Mouse (Mus musculus) layer of hippocampus, postnatal 36 days (tissue): ENCODE data around the gene Nfatc4. TPM values are rescaled to one million over a fixed set of nuclear protein-coding genes. Genes with fewer than 3 reads are reported as not detected.

Experiments used
- total RNA-seq, 2 experiments: library from RNA; stranded (reverse); gene quantifications; 2 replicates each; pipeline ENCODE4 v1.2.3; 2021

Gene Nfatc4
- total RNA-seq, 2 experiments from 2014 or later = 1.2 to 1.9 TPM

Other genes with a start within 250 kb of the Nfatc4 start
- gene Fitm1, start 247.5 kb upstream of the Nfatc4 start, total RNA-seq = not detected
- gene Psme1, start 245.0 kb upstream of the Nfatc4 start, total RNA-seq = 10 to 100 TPM; 50.3 to 50.4 TPM
- 10 to 100 TPM; 46.1 to 50.7 TPM for gene Emc9, start 237.8 kb upstream of the Nfatc4 start, total RNA-seq
- 10 to 100 TPM; 43.2 to 44.6 TPM for gene Psme2, start 232.0 kb upstream of the Nfatc4 start, total RNA-seq
- gene Rnf31, start 231.4 kb upstream of the Nfatc4 start, total RNA-seq = 10 to 100 TPM; 29.5 to 41.0 TPM
- 10 to 100 TPM; 13.9 to 16.2 TPM for gene Irf9, start 219.6 kb upstream of the Nfatc4 start, total RNA-seq
- 1 to 10 TPM in 1 of 2 experiments, under 1 TPM in 1; 0.88 to 1.8 TPM for gene Rec8, start 205.1 kb upstream of the Nfatc4 start, total RNA-seq
- 100 to 1,000 TPM; 108 to 119 TPM for gene Ipo4, start 187.2 kb upstream of the Nfatc4 start, total RNA-seq
- gene Gm49378, start 185.2 kb upstream of the Nfatc4 start, total RNA-seq = 1 to 10 TPM; 5.3 to 5.6 TPM
- 10 to 100 TPM; 43.4 to 44.3 TPM for gene Tm9sf1, start 179.3 kb upstream of the Nfatc4 start, total RNA-seq
- gene Tssk4, start 173.0 kb upstream of the Nfatc4 start, total RNA-seq = 1 to 10 TPM; 1.3 to 1.7 TPM
- gene Mdp1, start 162.6 kb upstream of the Nfatc4 start, total RNA-seq = 10 to 100 TPM; 46.4 to 49.9 TPM
- gene Gmpr2, start 151.2 kb upstream of the Nfatc4 start, total RNA-seq = 10 to 100 TPM; 24.4 to 27.9 TPM
- gene Nedd8, start 151.0 kb upstream of the Nfatc4 start, total RNA-seq = 100 to 1,000 TPM; 328 to 337 TPM
- 10 to 100 TPM; 13.0 to 13.4 TPM for gene Tinf2, start 141.3 kb upstream of the Nfatc4 start, total RNA-seq
- gene Tgm1, start 109.2 kb upstream of the Nfatc4 start, total RNA-seq = under 1 TPM in 1 of 2 experiments, not detected in 1; 0.28 TPM
- 10 to 100 TPM; 42.8 to 43.8 TPM for gene Rabggta, start 100.9 kb upstream of the Nfatc4 start, total RNA-seq
- 10 to 100 TPM; 82.7 to 83.2 TPM for gene Dhrs1, start 77.5 kb upstream of the Nfatc4 start, total RNA-seq
- 10 to 100 TPM; 10.6 to 14.2 TPM for gene Nop9, start 77.5 kb upstream of the Nfatc4 start, total RNA-seq
- gene Cideb, start 64.7 kb upstream of the Nfatc4 start, total RNA-seq = 1 to 10 TPM; 1.2 to 1.6 TPM
- gene Ltb4r2, start 61.7 kb upstream of the Nfatc4 start, total RNA-seq = under 1 TPM; 0.10 to 0.20 TPM
- not detected for gene Ltb4r1, start 57.2 kb upstream of the Nfatc4 start, total RNA-seq
- gene Adcy4, start 39.0 kb upstream of the Nfatc4 start, total RNA-seq = 1 to 10 TPM; 2.5 to 3.2 TPM
- gene Ripk3, start 34.3 kb upstream of the Nfatc4 start, total RNA-seq = 1 to 10 TPM; 1.1 to 1.9 TPM
- gene Nynrin, start 30.9 kb downstream of the Nfatc4 start, total RNA-seq = 1 to 10 TPM; 6.7 to 7.3 TPM
- under 1 TPM; 0.37 to 0.43 TPM for gene Cbln3, start 61.2 kb downstream of the Nfatc4 start, total RNA-seq
- gene Khnyn, start 61.8 kb downstream of the Nfatc4 start, total RNA-seq = 10 to 100 TPM; 10.6 to 11.7 TPM
- 10 to 100 TPM; 68.5 to 70.7 TPM for gene Sdr39u1, start 77.1 kb downstream of the Nfatc4 start, total RNA-seq
- under 1 TPM; 0.42 to 0.96 TPM for gene Cma1, start 121.5 kb downstream of the Nfatc4 start, total RNA-seq
- not detected for gene Cma2, start 127.8 kb downstream of the Nfatc4 start, total RNA-seq
- gene Mcpt1, start 194.8 kb downstream of the Nfatc4 start, total RNA-seq = not detected
- not detected for gene Mcpt9, start 207.4 kb downstream of the Nfatc4 start, total RNA-seq
- gene Mcpt2, start 218.9 kb downstream of the Nfatc4 start, total RNA-seq = not detected
- gene Mcpt4, start 239.2 kb downstream of the Nfatc4 start, total RNA-seq = under 1 TPM in 1 of 2 experiments, not detected in 1; 0.35 TPM